Mouse (Mus musculus): ENCODE measurements around the gene Adam23. TPM values are rescaled to one million over a fixed set of nuclear protein-coding genes. Genes with fewer than 3 reads are reported as not detected.

The Adam23 gene
- polyA plus RNA-seq, 1 experiment from 2014 or later = 0.49 TPM

DNA sequence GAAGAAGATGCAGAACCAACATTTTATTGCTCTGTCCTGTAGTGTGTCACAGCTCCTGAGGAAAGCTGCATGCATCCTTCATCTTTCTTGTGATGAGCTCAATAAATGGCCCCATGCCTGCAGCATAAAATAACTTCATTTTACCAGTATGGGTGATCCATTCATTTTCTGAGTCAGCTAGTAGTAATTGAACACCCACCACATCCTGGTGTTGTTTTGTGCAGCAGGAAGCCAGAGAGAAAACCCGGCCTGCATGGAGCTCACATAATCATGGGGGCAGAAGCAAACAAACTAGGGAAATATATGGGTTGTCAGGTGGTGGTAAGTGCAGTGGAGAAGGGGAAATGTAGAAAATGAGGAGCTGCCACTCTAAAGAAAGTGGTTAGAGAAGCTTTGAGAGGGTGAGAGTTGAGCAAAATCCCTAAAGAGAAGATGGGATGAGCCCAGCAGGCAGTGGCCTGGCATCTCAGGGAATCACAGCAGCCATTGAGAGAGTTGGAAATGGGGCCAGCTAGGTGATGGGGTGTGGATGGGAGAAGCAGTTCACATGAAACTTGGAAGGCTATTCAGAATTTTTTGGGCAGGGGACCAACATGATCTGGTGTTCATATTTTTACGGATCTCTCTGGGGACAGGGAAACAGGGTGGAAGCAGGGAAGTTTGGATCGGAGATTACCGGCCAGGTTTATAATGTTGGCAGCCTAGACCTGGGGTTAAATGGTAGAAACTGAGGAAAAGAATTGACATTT lies 116.3 kb downstream of the Adam23 start:
- H3K36me3 ChIP-seq = no peaks in the 10 kb centered on the region
- H3K4me2 ChIP-seq = no peak overlapping the region
- WGBS (ENCODE audit: insufficient replicate concordance) = 65% methylated on average over 4 of the region's 4 CpGs
- no peaks in the 10 kb centered on the region for H3K9me3 ChIP-seq (replicated peaks)
- no peaks in the 10 kb centered on the region for H3K4me1 ChIP-seq
- no peak overlapping the region for H3K4me3 ChIP-seq
- no peaks in the 10 kb centered on the region for H3K27me3 ChIP-seq (replicated peaks)
- ATAC-seq = no peak
- H3K9ac ChIP-seq = no peak overlapping the region
- no peak overlapping the region for H3K27ac ChIP-seq

DNA sequence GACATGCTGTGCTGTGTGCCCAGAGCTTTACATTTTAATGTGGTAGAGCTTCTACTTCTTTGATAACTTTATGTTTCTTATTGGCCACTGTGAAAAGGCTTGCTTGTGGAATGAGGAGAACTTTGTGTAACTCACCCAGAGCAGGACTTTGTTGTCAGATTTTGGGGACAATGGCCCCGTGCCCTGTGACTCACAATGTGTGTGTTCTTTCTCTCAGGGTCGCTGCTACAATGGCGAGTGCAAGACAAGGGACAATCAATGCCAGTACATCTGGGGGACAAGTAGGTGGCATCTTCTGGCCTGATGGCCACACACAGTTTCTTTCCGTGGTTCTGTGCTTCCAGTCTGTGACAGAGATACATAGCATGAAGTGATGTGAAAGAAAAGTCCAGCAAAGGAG lies 118.2 kb downstream of the Adam23 start:
- no peak for ATAC-seq
- no peak overlapping the region for H3K9ac ChIP-seq
- no peak overlapping the region for H3K27ac ChIP-seq
- H3K27me3 ChIP-seq (replicated peaks) = no peaks in the 10 kb centered on the region
- WGBS (ENCODE audit: insufficient replicate concordance) = 50% methylated on average over 4 of the region's 4 CpGs
- H3K36me3 ChIP-seq = no peaks in the 10 kb centered on the region
- H3K9me3 ChIP-seq (replicated peaks) = no peaks in the 10 kb centered on the region
- no peak overlapping the region for H3K4me3 ChIP-seq
- no peaks in the 10 kb centered on the region for H3K4me1 ChIP-seq
- H3K4me2 ChIP-seq = no peak overlapping the region

DNA sequence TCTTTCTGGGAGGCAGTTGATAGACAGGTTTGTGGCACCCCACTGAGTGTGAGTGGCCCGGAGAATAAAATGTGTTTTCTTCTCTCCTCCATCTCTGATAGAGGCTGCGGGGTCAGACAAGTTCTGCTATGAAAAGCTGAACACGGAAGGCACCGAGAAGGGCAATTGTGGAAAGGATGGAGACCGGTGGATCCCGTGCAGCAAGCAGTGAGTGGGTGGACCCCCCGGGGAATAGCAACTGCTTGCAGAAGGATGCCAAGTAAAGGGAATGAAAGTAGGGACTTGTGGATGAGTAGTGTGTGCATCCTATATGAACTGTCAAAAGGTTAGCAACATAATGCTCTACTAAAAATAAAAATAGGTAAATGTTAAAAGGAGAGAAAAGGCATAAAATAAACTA lies 120.8 kb downstream of the Adam23 start:
- no peak for ATAC-seq
- Histone ChIP-seq H3K36me3 (no peaks in the 10 kb centered on the region), H3K4me1 (no peaks in the 10 kb centered on the region), H3K9me3 (replicated peaks) (no peaks in the 10 kb centered on the region), H3K27ac (no peak overlapping the region), H3K4me3 (no peak overlapping the region), H3K27me3 (replicated peaks) (no peaks in the 10 kb centered on the region), H3K4me2 (no peak overlapping the region), H3K9ac (no peak overlapping the region)
- 38% methylated on average over 7 of the region's 7 CpGs for WGBS (ENCODE audit: insufficient replicate concordance)

DNA sequence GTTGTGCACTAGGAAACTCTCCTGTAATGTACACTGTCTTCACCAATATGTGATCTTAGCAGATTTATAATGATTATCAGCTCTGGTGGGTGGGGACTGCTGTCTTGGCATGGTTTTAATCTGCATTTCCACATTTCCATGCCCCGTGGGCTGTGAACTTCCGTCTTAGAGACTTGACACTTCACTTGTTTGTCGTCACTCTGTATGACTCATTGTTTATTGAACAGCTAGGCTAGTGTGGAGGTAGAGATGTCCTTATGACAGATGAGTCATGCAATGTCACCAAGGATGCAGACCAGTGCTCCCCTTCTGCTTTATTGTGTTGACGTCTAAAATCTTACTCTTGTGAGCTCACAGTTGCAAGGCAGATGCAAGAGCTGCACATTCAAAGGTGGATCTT lies 121.3 kb downstream of the Adam23 start:
- Histone ChIP-seq H3K4me3 (no peak overlapping the region), H3K9me3 (replicated peaks) (no peaks in the 10 kb centered on the region), H3K27me3 (replicated peaks) (no peaks in the 10 kb centered on the region), H3K4me2 (no peak overlapping the region), H3K4me1 (no peaks in the 10 kb centered on the region), H3K27ac (no peak overlapping the region), H3K9ac (no peak overlapping the region), H3K36me3 (no peaks in the 10 kb centered on the region)
- 32% methylated on average over 4 of the region's 4 CpGs for WGBS (ENCODE audit: insufficient replicate concordance)
- no peak for ATAC-seq

DNA sequence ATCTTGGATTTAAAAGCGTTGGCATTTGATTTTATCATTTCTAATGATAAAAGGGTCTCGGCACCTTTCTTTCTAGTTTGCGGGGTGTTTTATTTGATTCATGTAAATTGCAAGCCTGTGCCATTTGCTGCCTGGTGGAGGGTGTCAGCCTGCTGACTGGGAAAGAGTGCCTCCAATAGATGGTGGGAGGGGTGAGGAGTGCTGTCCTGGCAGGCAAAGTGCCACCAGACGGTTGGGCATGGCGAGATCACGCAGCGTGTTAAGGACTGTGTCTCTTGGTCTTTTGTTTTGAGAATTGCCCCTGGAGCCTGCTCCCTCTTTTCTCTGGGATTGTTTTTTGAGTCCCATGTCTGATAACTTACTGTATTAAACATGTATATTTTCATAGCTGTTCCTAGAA lies 126.5 kb downstream of the Adam23 start:
- WGBS (ENCODE audit: insufficient replicate concordance) = 73% methylated on average over 7 of the region's 7 CpGs
- Histone ChIP-seq H3K27me3 (replicated peaks) (no peaks in the 10 kb centered on the region), H3K27ac (no peak overlapping the region), H3K9ac (no peak overlapping the region), H3K4me3 (no peak overlapping the region), H3K9me3 (replicated peaks) (no peaks in the 10 kb centered on the region), H3K4me2 (no peak overlapping the region), H3K36me3 (no peaks in the 10 kb centered on the region), H3K4me1 (no peaks in the 10 kb centered on the region)
- no peak for ATAC-seq

DNA sequence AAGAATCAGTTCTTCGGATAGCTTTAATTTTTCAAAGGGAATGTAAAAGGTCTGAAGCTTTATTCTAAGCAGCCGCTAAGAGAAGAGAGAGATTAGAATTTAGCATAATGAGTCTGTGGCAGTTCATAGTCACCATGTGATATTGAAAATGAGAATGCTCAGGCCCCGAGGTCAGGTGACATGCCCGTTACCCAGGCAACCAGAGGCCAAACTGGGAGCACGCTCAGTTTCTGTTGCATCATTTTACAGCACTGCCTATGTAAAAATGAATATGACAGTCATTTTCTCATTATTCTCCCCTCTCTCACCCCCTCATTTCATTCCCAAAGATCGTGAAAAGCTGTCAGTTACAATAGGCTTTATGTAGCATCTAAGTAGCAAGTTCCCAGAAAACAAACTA lies 127.7 kb downstream of the Adam23 start:
- no peak for ATAC-seq
- WGBS (ENCODE audit: insufficient replicate concordance) = 70% methylated on average over 6 of the region's 6 CpGs
- H3K27ac ChIP-seq = no peak overlapping the region

DNA sequence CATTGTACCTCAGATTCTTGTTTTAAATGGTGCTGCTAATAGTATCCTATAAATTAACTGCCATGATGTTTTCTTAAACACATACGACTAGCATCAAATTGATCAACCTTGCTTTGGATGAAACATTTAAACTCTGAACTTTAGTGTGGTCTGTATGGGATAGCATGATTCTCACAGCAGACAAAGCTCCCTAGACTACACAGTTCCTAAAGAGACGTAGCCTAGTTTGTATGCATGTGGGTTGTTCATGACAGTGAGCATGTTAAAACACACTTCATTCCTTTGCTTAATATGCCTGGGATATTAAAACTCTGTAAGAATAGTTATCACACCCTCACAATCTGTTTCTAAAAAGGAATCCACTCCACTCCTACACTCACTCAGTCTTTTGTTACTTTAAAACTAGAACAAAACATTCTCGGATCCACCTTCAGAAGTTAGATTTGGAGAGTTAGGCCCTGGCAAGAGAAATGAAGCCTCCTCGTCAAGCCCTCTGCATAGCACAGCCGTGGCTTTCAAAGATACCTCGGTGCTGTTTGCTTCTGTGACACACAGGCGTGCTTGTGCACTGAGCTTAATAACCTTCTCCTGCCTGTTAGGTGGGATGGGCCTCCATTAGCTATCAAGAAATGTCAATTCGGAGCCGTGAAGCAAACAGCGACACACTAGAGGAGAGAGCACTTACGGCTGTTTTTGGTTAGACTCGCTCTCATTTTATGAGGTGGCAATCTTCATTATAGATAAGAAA lies 128.3 kb downstream of the Adam23 start:
- Histone ChIP-seq H3K4me1 (no peaks in the 10 kb centered on the region), H3K27me3 (replicated peaks) (no peaks in the 10 kb centered on the region), H3K27ac (no peak overlapping the region), H3K9ac (no peak overlapping the region), H3K4me2 (no peak overlapping the region), H3K9me3 (replicated peaks) (no peaks in the 10 kb centered on the region), H3K36me3 (no peaks in the 10 kb centered on the region), H3K4me3 (no peak overlapping the region)
- no peak for ATAC-seq
- WGBS (ENCODE audit: insufficient replicate concordance) = 70% methylated on average over 12 of the region's 12 CpGs

More for the DNA sequence above, 127.7 kb downstream of the Adam23 start:
- Histone ChIP-seq H3K36me3 (no peaks in the 10 kb centered on the region), H3K27me3 (replicated peaks) (no peaks in the 10 kb centered on the region), H3K4me3 (no peak overlapping the region), H3K4me2 (no peak overlapping the region), H3K9me3 (replicated peaks) (no peaks in the 10 kb centered on the region), H3K4me1 (no peaks in the 10 kb centered on the region), H3K9ac (no peak overlapping the region)

DNA sequence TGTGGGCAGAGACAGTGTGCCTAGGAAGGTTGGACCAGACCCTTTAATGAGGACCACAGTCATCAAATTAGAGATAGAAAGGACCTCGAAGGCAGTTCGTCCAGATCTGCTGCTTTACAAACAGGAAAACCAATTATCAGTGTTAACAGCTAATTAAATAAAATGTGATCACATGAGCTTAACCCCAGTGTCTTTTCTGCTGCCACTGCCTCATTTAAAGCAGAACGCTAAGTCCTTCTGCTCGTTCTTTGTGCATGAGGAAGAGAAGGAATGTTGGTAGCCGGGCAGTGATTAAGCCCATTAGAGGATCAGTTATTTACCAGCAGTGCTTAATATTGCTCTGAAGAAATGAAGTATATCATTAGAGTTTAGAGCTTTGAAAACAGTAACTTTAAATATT lies 131.1 kb downstream of the Adam23 start:
- 60% methylated on average over 5 of the region's 5 CpGs for WGBS (ENCODE audit: insufficient replicate concordance)
- Histone ChIP-seq H3K9me3 (replicated peaks) (no peaks in the 10 kb centered on the region), H3K4me2 (no peak overlapping the region), H3K4me1 (no peaks in the 10 kb centered on the region), H3K9ac (no peak overlapping the region), H3K36me3 (no peaks in the 10 kb centered on the region), H3K27me3 (replicated peaks) (no peaks in the 10 kb centered on the region), H3K27ac (no peak overlapping the region), H3K4me3 (no peak overlapping the region)
- no peak for ATAC-seq

DNA sequence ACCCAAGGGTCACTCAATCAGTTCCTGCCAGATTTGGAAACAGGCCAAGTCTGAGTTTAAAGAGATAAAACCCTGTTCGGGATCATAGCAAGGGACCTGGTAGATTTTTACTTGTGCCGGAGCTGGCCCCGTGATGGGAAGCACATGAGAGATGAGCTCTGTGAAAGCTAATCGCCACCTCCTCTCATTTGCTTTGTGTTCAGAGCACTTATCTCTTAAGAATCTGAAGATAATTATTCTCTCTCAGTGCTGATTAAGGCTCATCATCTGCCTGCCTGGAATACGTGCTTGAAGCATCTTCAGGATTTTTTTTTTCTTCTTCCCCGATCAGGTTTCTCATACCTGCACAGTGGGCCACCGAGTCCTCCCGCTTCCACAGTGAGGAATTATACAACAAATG lies 133.5 kb downstream of the Adam23 start:
- Histone ChIP-seq H3K27me3 (replicated peaks) (no peaks in the 10 kb centered on the region), H3K4me1 (no peaks in the 10 kb centered on the region), H3K4me2 (no peak overlapping the region), H3K36me3 (no peaks in the 10 kb centered on the region), H3K9ac (no peak overlapping the region), H3K9me3 (replicated peaks) (no peaks in the 10 kb centered on the region), H3K4me3 (no peak overlapping the region), H3K27ac (no peak overlapping the region)
- 75% methylated on average over 8 of the region's 8 CpGs for WGBS (ENCODE audit: insufficient replicate concordance)
- ATAC-seq = no peak

DNA sequence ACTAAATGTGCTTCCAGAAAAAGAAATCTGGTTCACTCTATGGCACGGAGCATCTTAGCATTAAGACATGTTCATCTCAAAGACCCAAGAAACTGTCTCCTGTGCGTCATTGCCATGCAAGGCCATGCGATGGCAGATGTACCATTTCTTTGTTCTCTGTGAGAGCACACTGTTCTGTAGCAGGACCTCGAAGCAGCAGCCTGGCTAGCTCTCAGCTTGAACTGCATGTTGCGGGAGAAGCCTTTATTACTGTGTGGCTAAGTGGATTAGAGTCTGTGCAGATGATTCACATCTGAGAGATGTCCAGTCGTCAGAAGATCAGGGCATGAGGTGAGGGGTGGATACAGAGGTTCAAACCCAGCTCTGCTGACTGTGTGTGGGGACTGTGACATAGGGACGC lies 141.2 kb downstream of the Adam23 start:
- H3K27ac ChIP-seq = no peak overlapping the region
- H3K27me3 ChIP-seq (replicated peaks) = no peaks in the 10 kb centered on the region
- H3K4me1 ChIP-seq = no peaks in the 10 kb centered on the region
- no peaks in the 10 kb centered on the region for H3K9me3 ChIP-seq (replicated peaks)
- no peak overlapping the region for H3K4me3 ChIP-seq
- WGBS (ENCODE audit: insufficient replicate concordance) = 65% methylated on average over 7 of the region's 7 CpGs
- H3K9ac ChIP-seq = no peak overlapping the region
- H3K4me2 ChIP-seq = no peak overlapping the region
- H3K36me3 ChIP-seq = no peaks in the 10 kb centered on the region
- no peak for ATAC-seq

DNA sequence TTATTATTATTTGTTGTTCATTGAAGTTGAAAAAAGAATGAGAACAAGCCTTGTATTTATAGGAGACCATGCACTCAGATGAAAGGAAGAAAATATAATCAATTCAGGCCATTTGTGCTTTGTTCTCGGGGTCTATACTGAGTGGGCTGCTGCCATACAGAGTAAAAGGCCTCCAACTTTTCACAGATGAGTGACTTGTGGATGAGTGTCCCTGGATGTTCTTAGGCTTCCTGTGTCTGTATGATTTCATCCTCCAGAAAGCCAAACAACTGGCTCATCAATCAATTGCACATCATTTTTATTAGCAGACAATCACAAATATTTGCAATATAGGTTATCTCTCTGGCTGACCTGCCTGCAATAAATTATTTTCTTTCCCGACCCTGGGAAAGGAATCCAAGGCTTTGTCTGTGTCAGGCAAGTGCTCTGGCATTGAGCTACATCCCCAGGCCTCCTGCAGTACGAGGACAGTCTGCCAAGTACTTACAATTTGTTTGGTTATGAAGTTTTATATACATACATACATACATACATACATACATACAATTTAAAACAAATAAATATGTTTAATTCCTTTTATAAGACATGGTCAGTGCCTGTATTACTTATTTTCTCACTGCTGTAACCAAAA lies 158.3 kb downstream of the Adam23 start:
- ATAC-seq = no peak
- Histone ChIP-seq H3K36me3 (no peaks in the 10 kb centered on the region), H3K4me3 (no peak overlapping the region), H3K9me3 (replicated peaks) (no peaks in the 10 kb centered on the region), H3K9ac (no peak overlapping the region), H3K27ac (no peak overlapping the region), H3K27me3 (replicated peaks) (no peaks in the 10 kb centered on the region), H3K4me2 (no peak overlapping the region), H3K4me1 (no peaks in the 10 kb centered on the region)
- WGBS (ENCODE audit: insufficient replicate concordance) = 35% methylated on average over 3 of the region's 3 CpGs

DNA sequence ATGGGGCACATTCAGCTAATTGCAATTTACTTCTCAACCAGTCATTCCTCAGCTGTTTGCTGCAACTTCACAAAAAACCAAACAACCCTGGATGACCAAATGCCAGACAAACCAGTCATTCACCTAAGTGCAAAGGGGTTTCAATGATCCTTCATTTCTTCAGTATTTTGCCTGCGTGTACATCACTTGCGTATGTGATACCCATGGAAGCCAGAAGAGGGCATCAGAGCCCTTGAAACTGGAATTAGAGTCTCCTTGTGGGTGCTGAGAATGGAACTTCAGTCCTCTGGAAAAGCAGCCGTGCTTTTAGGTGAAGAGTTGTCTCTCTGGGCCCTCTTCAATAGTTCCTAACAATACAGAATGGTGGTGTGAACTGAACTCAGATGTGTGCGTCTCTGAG lies 163.9 kb downstream of the Adam23 start:
- H3K9me3 ChIP-seq (replicated peaks) = no peaks in the 10 kb centered on the region
- no peak overlapping the region for H3K27ac ChIP-seq
- H3K27me3 ChIP-seq (replicated peaks) = peaks cover 4% of the 10 kb centered on the region; the same call in 1 of the 2 replicates
- no peak for ATAC-seq
- no peak overlapping the region for H3K9ac ChIP-seq
- H3K36me3 ChIP-seq = no peaks in the 10 kb centered on the region
- H3K4me2 ChIP-seq = no peak overlapping the region
- no peaks in the 10 kb centered on the region for H3K4me1 ChIP-seq
- H3K4me3 ChIP-seq = no peak overlapping the region
- 62% methylated on average over 4 of the region's 4 CpGs for WGBS (ENCODE audit: insufficient replicate concordance)

Measured in liver, embryonic 12.5 days (tissue).